Mouse (Mus musculus): Measurements from ENCODE around the gene Wwp2. TPM values are rescaled to one million over a fixed set of nuclear protein-coding genes. Genes with fewer than 3 reads are reported as not detected.

The Wwp2 gene
- polyA plus RNA-seq, 1 experiment from 2014 or later: 75.2 TPM

MicroRNA genes within 50 kb of the gene (microRNA counts, 519-probe panel; counts per million panel counts)
- 6,148 counts per million, percentile 90 among the panel's probes with 10 or more counts for microRNA mmu-miR-140

Small RNAs within 50 kb of the gene (microRNA-seq; reads per million reads assigned to microRNA genes)
- gene Mir140 (ENCODE audit: borderline number of aligned reads): 8,807 reads per million, percentile 91 among the genes with 10 or more reads in this experiment

Other genes starting within 250 kb of the Wwp2 start
- 5.1 and 9.1 TPM in 2 replicates for gene Nfat5, start 142.9 kb upstream of the Wwp2 start, polyA plus RNA-seq (2015; fragmentation: Nextera tagmentation; extraction: Ambion mirVana)
- 140 and 157 TPM in 2 replicates for gene Nqo1, start 33.2 kb upstream of the Wwp2 start, polyA plus RNA-seq (2015; fragmentation: Nextera tagmentation; extraction: Ambion mirVana)
- 59.8 and 73.2 TPM in 2 replicates for gene Nob1, start 11.3 kb upstream of the Wwp2 start, polyA plus RNA-seq (2015; fragmentation: Nextera tagmentation; extraction: Ambion mirVana)
- 224 and 229 TPM in 2 replicates for gene Psmd7, start 152.1 kb downstream of the Wwp2 start, polyA plus RNA-seq (2015; fragmentation: Nextera tagmentation; extraction: Ambion mirVana)

Measured in thymus, postnatal 0 days (tissue).